Mouse (Mus musculus) gastrocnemius, adult 8-10 months (tissue): ENCODE results near the gene H2-DMb1. TPM values are rescaled to one million over a fixed set of nuclear protein-coding genes. Genes with fewer than 3 reads are reported as not detected.

Experiments
- DNase-seq, 2 experiments: peaks; one replicate each; pipeline ENCODE4 v3.0.0; 2022; ENCODE audit warnings: low spot score in 2 of 2
- total RNA-seq, 4 experiments: library from RNA; stranded (reverse); gene quantifications; 2 replicates each; pipeline ENCODE4 v1.2.4; 2022

Gene H2-DMb1
- total RNA-seq, 4 experiments from 2014 or later = 0.19 to 0.81 TPM; not detected in 2

- no peak for DNase-seq
Measured at GRCm38 (mm10) chr17:34188986-34189385, 36.1 kb downstream of the H2-DMb1 start.

GRCm38 (mm10) chr17:34192852-34193251 is 40.0 kb downstream of the H2-DMb1 start:
- DNase-seq = no peak

- DNase-seq = no peak
Measured at GRCm38 (mm10) chr17:34193468-34193867, 40.6 kb downstream of the H2-DMb1 start.

- DNase-seq = no peak
Measured at GRCm38 (mm10) chr17:34194723-34195122, 41.9 kb downstream of the H2-DMb1 start.

GRCm38 (mm10) chr17:34196491-34196890 is 43.6 kb downstream of the H2-DMb1 start:
- DNase-seq = no peak

- DNase-seq = peak; percentile 78 to 81
Measured at GRCm38 (mm10) chr17:34196941-34197894, 44.3 kb downstream of the H2-DMb1 start, which contains the start of gene Psmb8. Gene Psmb8, plus strand, starts transcription at chr17:34197721.

- DNase-seq = no peak
Measured at GRCm38 (mm10) chr17:34197904-34198520, 45.1 kb downstream of the H2-DMb1 start.

- no peak for DNase-seq
Measured at GRCm38 (mm10) chr17:34198521-34198912, 45.6 kb downstream of the H2-DMb1 start.

GRCm38 (mm10) chr17:34199050-34199619 is 46.3 kb downstream of the H2-DMb1 start:
- no peak for DNase-seq

GRCm38 (mm10) chr17:34200047-34200446 is 47.2 kb downstream of the H2-DMb1 start:
- DNase-seq = no peak

GRCm38 (mm10) chr17:34200772-34201505 is 48.1 kb downstream of the H2-DMb1 start:
- DNase-seq = no peak

- DNase-seq = no peak
Measured at GRCm38 (mm10) chr17:34201506-34202055, 48.7 kb downstream of the H2-DMb1 start.

GRCm38 (mm10) chr17:34202760-34203442 is 50.0 kb downstream of the H2-DMb1 start:
- no peak for DNase-seq

- no peak for DNase-seq
Measured at GRCm38 (mm10) chr17:34203444-34203843, 50.6 kb downstream of the H2-DMb1 start, which contains the start of gene Tap2. Gene Tap2, plus strand, starts transcription at chr17:34203527.

GRCm38 (mm10) chr17:34204303-34205010 is 51.6 kb downstream of the H2-DMb1 start:
- peak; percentile 80 to 82 for DNase-seq

GRCm38 (mm10) chr17:34205021-34205745 is 52.3 kb downstream of the H2-DMb1 start:
- peak in 1 of 2 experiments; percentile 42 for DNase-seq

GRCm38 (mm10) chr17:34205746-34206176 is 52.9 kb downstream of the H2-DMb1 start:
- no peak for DNase-seq

GRCm38 (mm10) chr17:34206731-34207130 is 53.9 kb downstream of the H2-DMb1 start:
- no peak for DNase-seq

- peak in 1 of 2 experiments; percentile 1 for DNase-seq
Measured at GRCm38 (mm10) chr17:34207456-34207855, 54.6 kb downstream of the H2-DMb1 start.
